Mouse (Mus musculus) olfactory bulb, adult 2 months (tissue): ENCODE data around the gene Kcna10.

ENCODE experiments used
- CTCF ChIP-seq: fragments of 200-500 bp; IDR thresholded peaks from 2 replicates; pipeline ENCODE4 v1.5.1; 2012; ENCODE audit warnings: low read depth, mild to moderate bottlenecking, low read length, moderate library complexity; ENCODE audit not compliant: insufficient read depth
- POLR2A ChIP-seq: fragments of 200-500 bp; IDR thresholded peaks from 2 replicates; pipeline ENCODE4 v1.6.1; 2012; ENCODE audit warnings: mild to moderate bottlenecking, low read depth, low read length, moderate library complexity; ENCODE audit not compliant: insufficient read depth

DNA sequence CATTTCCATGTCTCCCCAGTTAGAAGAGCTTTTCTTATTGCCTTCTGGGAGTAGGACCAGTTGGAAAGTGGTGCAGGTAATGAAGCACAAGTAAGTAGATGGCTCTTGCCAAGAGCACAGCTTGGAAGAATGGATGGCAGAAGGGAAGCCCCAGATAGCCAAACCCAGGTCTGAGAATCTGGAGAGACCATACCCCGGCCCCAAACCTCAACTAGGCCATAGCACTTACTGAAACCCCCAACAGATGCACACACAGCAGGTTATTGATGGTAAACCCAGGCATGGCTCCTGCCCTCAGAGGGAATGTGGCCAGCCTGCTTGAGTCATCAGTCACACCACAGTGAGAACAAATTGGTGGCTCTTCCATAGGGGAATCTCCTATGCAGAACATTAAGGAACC is 10.3 kb upstream of the Kcna10 start:
- TF ChIP-seq POLR2A (no peak), CTCF (no peak)
